ENCODE assay signal across 7 mouse cellular contexts in genomic region chr2:30692561-30693205, GRCm38 (mm10).
DNase-seq lines count a peak whose midpoint lies in the region; ATAC-seq and TF ChIP-seq lines count a peak whose summit lies in the region.

No protein-coding gene starts in this region.

- no peaks in the 10 kb centered on the region for H3K36me3 ChIP-seq in C2C12 (ENCODE audit: control insufficient read depth, insufficient read depth)
- H3K36me3 ChIP-seq in heart, embryonic 16.5 days (ENCODE audit: control insufficient read depth, insufficient read depth): no peaks in the 10 kb centered on the region
- H3K36me3 ChIP-seq in midbrain, embryonic 13.5 days: no peaks in the 10 kb centered on the region

- H3K27me3 ChIP-seq in C2C12 (ENCODE audit: control insufficient read depth, insufficient read depth, insufficient read length): no peaks in the 10 kb centered on the region
- H3K27me3 ChIP-seq in heart, embryonic 16.5 days (ENCODE audit: control insufficient read depth, insufficient read depth, low read length): no peaks in the 10 kb centered on the region
- H3K27me3 ChIP-seq in midbrain, embryonic 13.5 days: no peaks in the 10 kb centered on the region

- peak; percentile 53 for DNase-seq in CD4-positive, CD25-positive, alpha-beta regulatory T cell, adult 2 months (ENCODE audit: low read depth, low spot score)
- peak; percentile 68 for DNase-seq in embryo, embryonic 11.5 days (ENCODE audit: low read depth, low spot score)
- peak; percentile 63 to 64 for DNase-seq in layer of hippocampus, postnatal 36 days
- DNase-seq in testis, postnatal 14 days (ENCODE audit: low spot score): peak; percentile 69

- peak; percentile 38; the same call in 1 of the 2 replicates for ATAC-seq in heart, embryonic 16.5 days (replicated peaks; ENCODE audit: extremely low read depth, insufficient read depth, low FRiP score)
- peak; percentile 84 for ATAC-seq in midbrain, embryonic 13.5 days

- no peaks in the 10 kb centered on the region for H3K79me3 ChIP-seq in C2C12 (ENCODE audit: low read depth)

- peaks cover 7% of the 10 kb centered on the region for H3K79me2 ChIP-seq in C2C12 (ENCODE audit: control insufficient read depth, insufficient read depth)

- no peaks in the 10 kb centered on the region for H3K9me3 ChIP-seq in heart, embryonic 16.5 days (replicated peaks; ENCODE audit: control insufficient read depth, low read length)
- H3K9me3 ChIP-seq in midbrain, embryonic 13.5 days: no peaks in the 10 kb centered on the region

- H3ac ChIP-seq in C2C12 (ENCODE audit: control insufficient read depth, insufficient read length, low read depth): peak overlapping the region; percentile 49

- peaks cover 37% of the 10 kb centered on the region for H3K4me1 ChIP-seq in heart, embryonic 16.5 days (ENCODE audit: control insufficient read depth, insufficient read depth, low read length)
- H3K4me1 ChIP-seq in midbrain, embryonic 13.5 days (replicated peaks): peaks cover 72% of the 10 kb centered on the region

- peak overlapping the region; percentile 51 for H3K9ac ChIP-seq in heart, embryonic 16.5 days (ENCODE audit: low read length)
- peak overlapping the region; percentile 56 for H3K9ac ChIP-seq in midbrain, embryonic 13.5 days (replicated peaks)

- no peak for TF ChIP-seq CTCF in C2C12 (IDR thresholded peaks at IDR 0.05; ENCODE audit: control insufficient read depth, insufficient read depth, insufficient read length)

- peak overlapping the region; percentile 35 for H3K4me3 ChIP-seq in C2C12 (ENCODE audit: insufficient read depth, poor library complexity, severe bottlenecking)
- H3K4me3 ChIP-seq in heart, embryonic 16.5 days (ENCODE audit: low read length): no peak overlapping the region; the same call in 1 of the 2 replicates
- 0 out of 2 replicates have a peak overlapping the region, but pooled peaks have one; percentile 10 for H3K4me3 ChIP-seq in midbrain, embryonic 13.5 days (replicated peaks)

- H3K4me2 ChIP-seq in heart, embryonic 16.5 days (ENCODE audit: low read depth, low read length): peak overlapping the region; percentile 79
- H3K4me2 ChIP-seq in midbrain, embryonic 13.5 days (replicated peaks): peak overlapping the region; percentile 56

- H3K27ac ChIP-seq in heart, embryonic 16.5 days (ENCODE audit: low read length): peak overlapping the region; percentile 80
- peak overlapping the region; percentile 100 for H3K27ac ChIP-seq in midbrain, embryonic 13.5 days

- WGBS in heart, embryonic 16.5 days: 9% methylated on average over 10 of the region's 13 CpGs
- WGBS in midbrain, embryonic 13.5 days: under 1% methylated on average over 11 of the region's 13 CpGs

TF ChIP-seq in C2C12, 6 proteins besides CTCF, POLR2A, EP300 and RAD21:
- TF ChIP-seq MAX (IDR thresholded peaks at IDR 0.05): no peak
- TF ChIP-seq MYOD1 (IDR thresholded peaks at IDR 0.05; ENCODE audit: control insufficient read depth, insufficient read length, low read depth): no peak
- no peak for TF ChIP-seq CEBPB (IDR thresholded peaks at IDR 0.05; ENCODE audit: low read depth)
- no peak for TF ChIP-seq FOSL1 (IDR thresholded peaks at IDR 0.05; ENCODE audit: insufficient read depth, low read length, poor library complexity, severe bottlenecking)
- no peak for TF ChIP-seq USF1 (IDR thresholded peaks at IDR 0.05; ENCODE audit: low read depth)
- TF ChIP-seq MYOG (IDR thresholded peaks at IDR 0.05; ENCODE audit: control insufficient read depth, extremely low read depth, insufficient read length): no peak
